ENCODE assay signal across 8 mouse cellular contexts in genomic region chr19:8997546-8997945, GRCm38 (mm10). TPM values are rescaled to one million over a fixed set of nuclear protein-coding genes. Genes with fewer than 3 reads are reported as not detected.
DNase-seq lines count a peak whose midpoint lies in the region; ATAC-seq lines count a peak whose summit lies in the region.

No protein-coding gene starts in this region.

- no peak overlapping the region for H3K27ac ChIP-seq in neural tube, embryonic 13.5 days (replicated peaks)
- H3K27ac ChIP-seq in embryonic facial prominence, embryonic 12.5 days, result peak overlapping the region; percentile 51
- H3K27ac ChIP-seq in heart, embryonic 13.5 days (replicated peaks), result peak overlapping the region; percentile 78
- peak overlapping the region; percentile 89 for H3K27ac ChIP-seq in lung, embryonic 16.5 days (ENCODE audit: low read length)

- H3K27me3 ChIP-seq in neural tube, embryonic 13.5 days, result 0 out of 2 replicates have a peak, but pooled peaks cover 2% of the 10 kb centered on the region
- H3K27me3 ChIP-seq in embryonic facial prominence, embryonic 12.5 days, result no peaks in the 10 kb centered on the region
- no peaks in the 10 kb centered on the region for H3K27me3 ChIP-seq in heart, embryonic 13.5 days (replicated peaks)
- H3K27me3 ChIP-seq in lung, embryonic 16.5 days (ENCODE audit: control insufficient read depth, insufficient read depth, low read depth, low read length), result no peaks in the 10 kb centered on the region

- no peak for DNase-seq in neural tube, embryonic 10.5 days (ENCODE audit: extremely low spot score, low spot score)
- DNase-seq in kidney, postnatal 14 days, result peak; percentile 88
- peak; percentile 45 for DNase-seq in right cerebral cortex, postnatal 4 days
- peak; percentile 84 to 91 for DNase-seq in urinary bladder, postnatal 4 days (ENCODE audit: low spot score in 2 of 2)

- no peak overlapping the region for H3K9ac ChIP-seq in neural tube, embryonic 13.5 days
- no peak overlapping the region for H3K9ac ChIP-seq in embryonic facial prominence, embryonic 12.5 days
- peak overlapping the region; percentile 33 for H3K9ac ChIP-seq in heart, embryonic 13.5 days
- peak overlapping the region; percentile 51 for H3K9ac ChIP-seq in lung, embryonic 16.5 days (ENCODE audit: low read length)

- no peak overlapping the region for H3K4me2 ChIP-seq in neural tube, embryonic 13.5 days
- H3K4me2 ChIP-seq in embryonic facial prominence, embryonic 12.5 days (replicated peaks), result no peak overlapping the region
- H3K4me2 ChIP-seq in heart, embryonic 13.5 days, result peak overlapping the region; percentile 29
- H3K4me2 ChIP-seq in lung, embryonic 16.5 days (ENCODE audit: low read depth, low read length), result peak overlapping the region; percentile 33

- 66% methylated on average over 4 of the region's 4 CpGs for WGBS in neural tube, embryonic 13.5 days
- 77% methylated on average over 4 of the region's 4 CpGs for WGBS in embryonic facial prominence, embryonic 12.5 days
- 33% methylated on average over 4 of the region's 4 CpGs for WGBS in heart, embryonic 13.5 days
- WGBS in lung, embryonic 16.5 days, result 16% methylated on average over 4 of the region's 4 CpGs

- ATAC-seq in neural tube, embryonic 13.5 days (ENCODE audit: low read depth), result peak; percentile 59; the same call in 1 of the 2 replicates
- ATAC-seq in embryonic facial prominence, embryonic 12.5 days (ENCODE audit: insufficient number of reproducible peaks, insufficient read depth, low FRiP score, low TSS enrichment), result peak; percentile 74
- ATAC-seq in heart, embryonic 13.5 days (ENCODE audit: extremely low read depth, insufficient number of reproducible peaks, low FRiP score, low TSS enrichment), result peak; percentile 64
- ATAC-seq in lung, embryonic 16.5 days (ENCODE audit: low read depth), result peak; percentile 94

- no peak overlapping the region for H3K4me3 ChIP-seq in neural tube, embryonic 13.5 days
- no peak overlapping the region for H3K4me3 ChIP-seq in embryonic facial prominence, embryonic 12.5 days
- 0 out of 2 replicates have a peak overlapping the region, but pooled peaks have one; percentile 2 for H3K4me3 ChIP-seq in heart, embryonic 13.5 days
- no peak overlapping the region for H3K4me3 ChIP-seq in lung, embryonic 16.5 days (ENCODE audit: low read length)

- H3K4me1 ChIP-seq in neural tube, embryonic 13.5 days (replicated peaks), result peaks cover 11% of the 10 kb centered on the region
- H3K4me1 ChIP-seq in embryonic facial prominence, embryonic 12.5 days, result peaks cover 33% of the 10 kb centered on the region
- peaks cover 67% of the 10 kb centered on the region for H3K4me1 ChIP-seq in heart, embryonic 13.5 days
- peaks cover 46% of the 10 kb centered on the region for H3K4me1 ChIP-seq in lung, embryonic 16.5 days (replicated peaks; ENCODE audit: control insufficient read depth, insufficient read depth, low read length)

- H3K36me3 ChIP-seq in neural tube, embryonic 13.5 days, result no peaks in the 10 kb centered on the region
- H3K36me3 ChIP-seq in embryonic facial prominence, embryonic 12.5 days, result peaks cover 31% of the 10 kb centered on the region
- peaks cover 36% of the 10 kb centered on the region for H3K36me3 ChIP-seq in heart, embryonic 13.5 days
- peaks cover 21% of the 10 kb centered on the region for H3K36me3 ChIP-seq in lung, embryonic 16.5 days (ENCODE audit: control insufficient read depth, insufficient read depth, low read length)

- H3K9me3 ChIP-seq in neural tube, embryonic 13.5 days, result no peaks in the 10 kb centered on the region
- no peaks in the 10 kb centered on the region for H3K9me3 ChIP-seq in embryonic facial prominence, embryonic 12.5 days
- no peaks in the 10 kb centered on the region for H3K9me3 ChIP-seq in heart, embryonic 13.5 days
- H3K9me3 ChIP-seq in lung, embryonic 16.5 days (ENCODE audit: control insufficient read depth, low read length), result no peaks in the 10 kb centered on the region

RNA-seq across cellular contexts. Expression of gene Ahnak, which starts 8.5 kb away (rescaled TPM):
- 4.8 and 4.9 TPM in 2 replicates for polyA plus RNA-seq in neural tube, embryonic 13.5 days (2015; fragmentation: Nextera tagmentation; extraction: Ambion mirVana)
- polyA plus RNA-seq in embryonic facial prominence, embryonic 12.5 days (2016; fragmentation: Nextera tagmentation; extraction: Ambion mirVana), result 24.4 and 27.7 TPM in 2 replicates
- polyA plus RNA-seq in heart, embryonic 13.5 days (2015; fragmentation: Nextera tagmentation; extraction: Ambion mirVana), result 22.8 TPM in 2 replicates
- polyA plus RNA-seq in lung, embryonic 16.5 days (2015; fragmentation: Nextera tagmentation; extraction: Ambion mirVana), result 30.5 and 31.0 TPM in 2 replicates

RNA-seq across cellular contexts. Expression of gene Eef1g, which starts 30.7 kb away (rescaled TPM):
- polyA plus RNA-seq in neural tube, embryonic 13.5 days (2015; fragmentation: Nextera tagmentation; extraction: Ambion mirVana), result 323 and 328 TPM in 2 replicates
- 471 and 477 TPM in 2 replicates for polyA plus RNA-seq in embryonic facial prominence, embryonic 12.5 days (2016; fragmentation: Nextera tagmentation; extraction: Ambion mirVana)
- polyA plus RNA-seq in heart, embryonic 13.5 days (2015; fragmentation: Nextera tagmentation; extraction: Ambion mirVana), result 251 and 281 TPM in 2 replicates
- 366 TPM in 2 replicates for polyA plus RNA-seq in lung, embryonic 16.5 days (2015; fragmentation: Nextera tagmentation; extraction: Ambion mirVana)

RNA-seq across cellular contexts. Expression of gene Tut1, which starts 43.9 kb away (rescaled TPM):
- 29.2 and 30.1 TPM in 2 replicates for polyA plus RNA-seq in neural tube, embryonic 13.5 days (2015; fragmentation: Nextera tagmentation; extraction: Ambion mirVana)
- 35.6 and 38.1 TPM in 2 replicates for polyA plus RNA-seq in embryonic facial prominence, embryonic 12.5 days (2016; fragmentation: Nextera tagmentation; extraction: Ambion mirVana)
- 16.3 and 17.1 TPM in 2 replicates for polyA plus RNA-seq in heart, embryonic 13.5 days (2015; fragmentation: Nextera tagmentation; extraction: Ambion mirVana)
- 27.5 and 28.9 TPM in 2 replicates for polyA plus RNA-seq in lung, embryonic 16.5 days (2015; fragmentation: Nextera tagmentation; extraction: Ambion mirVana)

RNA-seq across cellular contexts. Expression of gene Mta2, which starts 55.9 kb away (rescaled TPM):
- polyA plus RNA-seq in neural tube, embryonic 13.5 days (2015; fragmentation: Nextera tagmentation; extraction: Ambion mirVana), result 126 and 141 TPM in 2 replicates
- 202 and 211 TPM in 2 replicates for polyA plus RNA-seq in embryonic facial prominence, embryonic 12.5 days (2016; fragmentation: Nextera tagmentation; extraction: Ambion mirVana)
- polyA plus RNA-seq in heart, embryonic 13.5 days (2015; fragmentation: Nextera tagmentation; extraction: Ambion mirVana), result 83.6 and 88.0 TPM in 2 replicates
- 149 and 164 TPM in 2 replicates for polyA plus RNA-seq in lung, embryonic 16.5 days (2015; fragmentation: Nextera tagmentation; extraction: Ambion mirVana)

Comparison
In these comparisons a context has a peak if more than half of its experiments do, and no peak if none do; other contexts are left out.
1. H3K4me2 ChIP-seq: peak in heart, embryonic 13.5 days (single experiment) and lung, embryonic 16.5 days (single experiment); none in neural tube, embryonic 13.5 days (single experiment) and embryonic facial prominence, embryonic 12.5 days (single experiment).
2. H3K9ac ChIP-seq: peak in heart, embryonic 13.5 days (single experiment) and lung, embryonic 16.5 days (single experiment); none in neural tube, embryonic 13.5 days (single experiment) and embryonic facial prominence, embryonic 12.5 days (single experiment).
3. Peak in every context shown above with its lines, with median percentiles within 50 percentile points of each other: ATAC-seq.